Mouse (Mus musculus): Measurements from ENCODE around the gene Tomm70a. TPM values are rescaled to one million over a fixed set of nuclear protein-coding genes. Genes with fewer than 3 reads are reported as not detected.

The Tomm70a gene
- polyA plus RNA-seq, 1 experiment, result 8.3 TPM

DNA sequence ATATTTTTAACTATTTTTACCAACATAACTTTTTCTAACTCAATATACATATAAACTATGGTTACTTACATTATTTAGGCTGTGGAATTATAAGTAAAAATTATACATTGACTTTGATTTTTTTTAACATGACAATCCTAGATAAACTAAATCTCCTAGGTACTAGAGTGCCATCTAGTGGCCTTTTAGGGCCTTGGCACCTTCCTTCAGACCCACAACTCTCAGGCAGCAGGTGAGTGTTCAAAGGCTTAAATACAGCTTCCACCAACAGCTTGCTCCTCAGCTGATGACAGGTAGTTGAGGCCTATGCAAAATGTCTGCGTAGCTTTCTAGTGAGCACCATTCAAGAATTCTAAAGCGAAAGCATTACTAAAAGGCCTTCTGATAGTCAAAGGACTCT, 55.8 kb downstream of the Tomm70a start:
- Histone ChIP-seq H3K4me1 (ENCODE audit: control insufficient read depth, insufficient read depth, low read length) (no peaks in the 10 kb centered on the region), H3K4me3 (replicated peaks; ENCODE audit: extremely low read depth, low read depth, low read length) (no peak overlapping the region)
- no peak for DNase-seq
- WGBS, result 63% methylated on average over 2 of the region's 2 CpGs
- no peak for TF ChIP-seq POLR2A (IDR thresholded peaks at IDR 0.05; ENCODE audit: borderline replicate concordance, extremely low read depth, low read depth, low read length)
- peak; percentile 55 for TF ChIP-seq CTCF (IDR thresholded peaks at IDR 0.05; ENCODE audit: insufficient read depth, low read length)

DNA sequence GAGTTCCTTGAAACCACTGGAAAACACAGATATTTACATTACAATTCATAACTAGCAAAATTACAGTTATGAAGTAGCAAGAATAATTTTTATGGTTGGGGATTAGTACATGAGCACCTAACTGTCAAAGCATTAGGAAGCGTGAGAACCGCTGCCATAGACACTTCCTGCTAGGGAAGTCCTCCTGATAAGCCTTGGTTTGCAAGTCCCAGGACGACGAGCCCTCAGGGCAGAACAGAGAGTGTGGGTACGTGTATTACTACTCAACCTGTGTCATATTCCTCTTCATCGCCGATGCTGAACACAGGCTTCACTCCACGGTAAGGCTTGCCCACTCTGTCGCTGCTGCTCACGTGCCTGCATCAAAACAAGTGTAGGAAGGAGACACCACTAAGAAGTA, 56.2 kb downstream of the Tomm70a start:
- Histone ChIP-seq H3K4me3 (replicated peaks; ENCODE audit: extremely low read depth, low read depth, low read length) (no peak overlapping the region), H3K4me1 (ENCODE audit: control insufficient read depth, insufficient read depth, low read length) (no peaks in the 10 kb centered on the region)
- no peak for DNase-seq
- no peak for TF ChIP-seq POLR2A (IDR thresholded peaks at IDR 0.05; ENCODE audit: borderline replicate concordance, extremely low read depth, low read depth, low read length)
- no peak for TF ChIP-seq CTCF (IDR thresholded peaks at IDR 0.05; ENCODE audit: insufficient read depth, low read length)
- WGBS, result 81% methylated on average over 10 of the region's 10 CpGs

DNA sequence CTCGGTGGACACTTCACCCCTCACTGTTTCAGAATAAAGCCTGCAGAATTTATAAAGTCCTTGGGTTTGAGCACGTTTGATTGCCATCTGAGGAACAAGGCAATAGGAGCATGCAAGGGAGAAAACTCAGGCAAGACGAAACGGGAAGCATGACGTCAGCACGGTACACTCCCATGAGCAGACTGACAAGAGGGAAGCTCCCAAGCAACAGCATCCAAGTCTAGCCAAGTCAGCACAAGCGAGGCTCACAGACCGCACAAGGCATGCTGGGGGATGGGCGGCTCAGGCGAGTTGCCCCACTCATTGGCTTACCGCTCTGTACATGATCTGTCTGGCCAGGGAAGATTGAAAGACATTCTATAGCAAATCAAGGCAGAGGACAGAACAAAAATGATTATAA, 59.7 kb downstream of the Tomm70a start:
- no peak overlapping the region for H3K4me3 ChIP-seq (replicated peaks; ENCODE audit: extremely low read depth, low read depth, low read length)
- no peak for DNase-seq
- WGBS, result 82% methylated on average over 11 of the region's 11 CpGs
- H3K4me1 ChIP-seq (ENCODE audit: control insufficient read depth, insufficient read depth, low read length), result no peaks in the 10 kb centered on the region
- no peak for TF ChIP-seq POLR2A (IDR thresholded peaks at IDR 0.05; ENCODE audit: borderline replicate concordance, extremely low read depth, low read depth, low read length)
- TF ChIP-seq CTCF (IDR thresholded peaks at IDR 0.05; ENCODE audit: insufficient read depth, low read length), result no peak

DNA sequence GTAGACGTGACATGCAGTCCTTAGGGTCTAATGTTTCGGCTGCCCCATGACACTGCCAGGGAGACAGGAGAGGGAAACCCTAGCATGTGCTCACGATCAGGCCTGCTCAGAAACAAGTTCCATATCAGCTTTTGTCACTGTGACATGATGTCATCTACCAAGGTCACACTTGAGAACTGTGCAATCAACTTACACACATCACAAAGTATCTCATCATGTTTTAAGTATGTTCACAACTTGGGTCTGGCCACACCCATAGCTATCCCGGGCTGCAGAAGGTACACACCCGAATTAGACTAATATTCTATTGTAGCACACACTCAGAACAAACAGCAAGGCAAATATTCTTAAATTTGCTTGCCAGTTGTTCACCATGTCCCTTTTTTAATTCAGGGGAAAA, 60.5 kb downstream of the Tomm70a start:
- WGBS, result 77% methylated on average over 5 of the region's 5 CpGs

DNA sequence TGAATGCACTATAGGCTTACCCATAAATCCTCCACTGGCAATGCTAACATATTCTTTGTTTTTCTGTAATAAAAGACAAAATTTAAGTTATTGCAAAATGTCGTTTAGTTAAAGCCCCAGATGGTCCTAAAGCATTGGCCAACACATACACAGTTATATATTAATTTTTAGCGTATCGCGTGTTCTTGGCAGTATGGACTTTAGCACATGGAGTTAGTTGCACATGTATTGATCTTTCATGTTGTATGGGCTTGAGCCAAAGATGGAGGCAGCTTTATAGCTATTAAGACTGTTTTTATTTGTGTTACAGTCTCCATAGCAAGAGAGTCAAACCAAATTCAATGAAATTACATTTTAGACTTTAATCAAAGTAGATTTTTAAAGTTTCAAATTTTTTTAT, 65.1 kb downstream of the Tomm70a start:
- Histone ChIP-seq H3K4me1 (ENCODE audit: control insufficient read depth, insufficient read depth, low read length) (no peaks in the 10 kb centered on the region; the same call in 1 of the 2 replicates), H3K4me3 (replicated peaks; ENCODE audit: extremely low read depth, low read depth, low read length) (no peak overlapping the region)
- DNase-seq, result no peak
- TF ChIP-seq CTCF (IDR thresholded peaks at IDR 0.05; ENCODE audit: insufficient read depth, low read length) (no peak), POLR2A (IDR thresholded peaks at IDR 0.05; ENCODE audit: borderline replicate concordance, extremely low read depth, low read depth, low read length) (no peak)
- WGBS, result 93% methylated on average over 4 of the region's 4 CpGs

More for the DNA sequence above, 60.5 kb downstream of the Tomm70a start:
- Histone ChIP-seq H3K4me1 (ENCODE audit: control insufficient read depth, insufficient read depth, low read length) (no peaks in the 10 kb centered on the region), H3K4me3 (replicated peaks; ENCODE audit: extremely low read depth, low read depth, low read length) (no peak overlapping the region)
- no peak for TF ChIP-seq CTCF (IDR thresholded peaks at IDR 0.05; ENCODE audit: insufficient read depth, low read length)
- no peak for TF ChIP-seq POLR2A (IDR thresholded peaks at IDR 0.05; ENCODE audit: borderline replicate concordance, extremely low read depth, low read depth, low read length)
- DNase-seq, result no peak

DNA sequence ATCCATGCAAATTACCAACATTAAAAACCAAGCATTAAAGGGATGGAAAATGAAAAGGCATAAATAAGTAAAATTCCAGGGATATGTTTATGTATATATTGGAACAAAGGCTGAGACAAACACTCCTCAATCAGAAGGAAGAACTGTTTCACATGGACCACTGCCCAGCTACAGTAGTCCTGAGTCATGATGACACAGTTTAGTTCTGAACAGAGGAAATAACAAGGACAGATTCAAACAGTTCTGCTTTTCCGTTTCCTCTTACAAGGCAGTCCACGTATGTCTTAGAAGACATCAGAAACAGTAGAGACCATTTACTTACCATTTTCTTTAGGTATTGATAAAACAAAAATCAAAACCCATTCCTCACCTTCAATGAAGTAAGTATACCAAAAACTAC, 68.0 kb downstream of the Tomm70a start:
- Histone ChIP-seq H3K4me3 (replicated peaks; ENCODE audit: extremely low read depth, low read depth, low read length) (no peak overlapping the region), H3K4me1 (ENCODE audit: control insufficient read depth, insufficient read depth, low read length) (no peaks in the 10 kb centered on the region; the same call in 1 of the 2 replicates)
- no peak for TF ChIP-seq CTCF (IDR thresholded peaks at IDR 0.05; ENCODE audit: insufficient read depth, low read length)
- no peak for TF ChIP-seq POLR2A (IDR thresholded peaks at IDR 0.05; ENCODE audit: borderline replicate concordance, extremely low read depth, low read depth, low read length)
- 59% methylated on average over 2 of the region's 2 CpGs for whole genome bisulfite sequencing
- no peak for DNase-seq

DNA sequence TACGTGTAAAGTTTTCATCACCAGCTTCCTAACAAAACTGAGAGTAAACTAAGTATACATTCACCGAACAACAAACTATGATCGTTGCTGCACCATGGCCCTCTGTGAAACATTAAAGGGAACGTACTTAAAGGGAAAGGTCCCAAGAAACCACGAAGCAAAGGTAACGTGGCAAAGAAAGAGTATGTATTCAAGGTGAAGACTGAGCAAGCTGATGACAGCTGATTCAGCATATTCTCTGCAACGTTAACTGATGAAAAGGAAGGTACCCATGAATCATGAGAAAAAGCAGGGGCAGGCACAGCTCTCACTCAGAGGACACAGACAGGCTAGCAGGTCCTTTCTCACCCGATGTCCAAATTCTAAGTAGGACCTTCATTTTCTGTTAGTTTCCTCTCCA, 68.9 kb downstream of the Tomm70a start:
- no peak for DNase-seq
- no peak overlapping the region for H3K4me3 ChIP-seq (replicated peaks; ENCODE audit: extremely low read depth, low read depth, low read length)
- H3K4me1 ChIP-seq (ENCODE audit: control insufficient read depth, insufficient read depth, low read length), result no peaks in the 10 kb centered on the region; the same call in 1 of the 2 replicates
- no peak for TF ChIP-seq POLR2A (IDR thresholded peaks at IDR 0.05; ENCODE audit: borderline replicate concordance, extremely low read depth, low read depth, low read length)
- no peak for TF ChIP-seq CTCF (IDR thresholded peaks at IDR 0.05; ENCODE audit: insufficient read depth, low read length)
- 82% methylated on average over 8 of the region's 8 CpGs for WGBS

DNA sequence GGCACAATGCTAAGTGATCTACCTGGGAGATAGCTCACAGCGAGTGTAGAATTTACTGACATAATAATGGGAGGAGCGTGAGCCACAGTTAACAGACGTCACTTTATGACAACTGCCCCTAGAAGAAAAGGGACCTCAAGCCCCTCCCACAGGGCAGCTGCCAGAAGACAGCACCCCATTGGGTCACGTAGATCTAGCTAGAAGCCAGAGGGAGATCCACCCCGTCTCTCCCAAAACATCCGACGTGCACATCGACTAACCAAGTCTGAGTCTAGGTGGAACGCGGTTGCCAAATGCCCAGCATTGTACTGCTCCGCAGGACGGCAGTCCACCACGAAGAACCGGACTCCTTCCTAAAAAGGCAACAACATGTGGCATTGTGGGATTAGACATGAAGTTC, 69.7 kb downstream of the Tomm70a start:
- no peak for DNase-seq
- Histone ChIP-seq H3K4me1 (ENCODE audit: control insufficient read depth, insufficient read depth, low read length) (no peaks in the 10 kb centered on the region; the same call in 1 of the 2 replicates), H3K4me3 (replicated peaks; ENCODE audit: extremely low read depth, low read depth, low read length) (no peak overlapping the region)
- WGBS, result 93% methylated on average over 14 of the region's 14 CpGs
- TF ChIP-seq CTCF (IDR thresholded peaks at IDR 0.05; ENCODE audit: insufficient read depth, low read length) (no peak), POLR2A (IDR thresholded peaks at IDR 0.05; ENCODE audit: borderline replicate concordance, extremely low read depth, low read depth, low read length) (no peak)

DNA sequence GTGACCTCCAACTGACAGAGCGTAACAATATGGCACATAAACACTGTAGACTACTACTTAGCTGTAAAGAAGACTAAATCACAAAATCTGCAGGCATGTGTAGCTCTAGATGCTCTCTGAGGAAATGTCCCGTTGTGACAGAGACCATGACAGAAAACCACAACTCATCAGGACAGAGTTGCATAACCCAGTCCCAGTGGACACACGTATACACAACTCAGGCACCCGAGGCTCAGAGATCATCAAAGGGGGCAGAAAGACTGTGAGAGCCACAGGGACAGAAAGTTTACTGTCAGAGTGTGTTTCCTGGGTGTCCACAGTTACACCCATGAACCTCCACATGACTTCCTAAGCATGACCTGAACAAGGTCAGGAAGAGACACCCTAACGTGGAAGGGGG, 75.1 kb downstream of the Tomm70a start:
- WGBS, result 81% methylated on average over 5 of the region's 5 CpGs
- TF ChIP-seq CTCF (IDR thresholded peaks at IDR 0.05; ENCODE audit: insufficient read depth, low read length) (no peak), POLR2A (IDR thresholded peaks at IDR 0.05; ENCODE audit: borderline replicate concordance, extremely low read depth, low read depth, low read length) (no peak)
- no peaks in the 10 kb centered on the region for H3K4me1 ChIP-seq (ENCODE audit: control insufficient read depth, insufficient read depth, low read length)

DNA sequence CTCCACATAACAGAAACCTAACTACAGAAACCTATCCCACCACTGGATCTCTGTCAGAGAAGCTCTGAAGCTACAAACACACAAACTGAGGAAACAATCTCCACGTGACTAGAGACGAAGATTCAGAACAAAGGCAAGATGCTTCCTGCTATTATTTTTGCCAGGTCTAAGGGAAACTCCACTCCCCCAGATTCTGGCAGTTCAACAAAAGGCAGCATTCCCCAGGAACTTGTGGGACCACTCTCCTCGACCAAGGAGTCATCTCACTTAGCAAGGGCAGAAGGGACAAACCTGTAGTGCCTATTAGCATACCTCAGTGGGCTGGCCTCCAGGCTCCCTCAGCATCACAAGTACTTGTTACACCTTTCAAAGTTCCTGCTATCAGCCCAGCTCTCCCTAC, 75.8 kb downstream of the Tomm70a start:
- Histone ChIP-seq H3K4me1 (ENCODE audit: control insufficient read depth, insufficient read depth, low read length) (no peaks in the 10 kb centered on the region), H3K4me3 (replicated peaks; ENCODE audit: extremely low read depth, low read depth, low read length) (no peak overlapping the region)
- TF ChIP-seq POLR2A (IDR thresholded peaks at IDR 0.05; ENCODE audit: borderline replicate concordance, extremely low read depth, low read depth, low read length) (no peak), CTCF (IDR thresholded peaks at IDR 0.05; ENCODE audit: insufficient read depth, low read length) (no peak)
- no peak for DNase-seq
- WGBS, result 44% methylated on average over 3 of the region's 3 CpGs

More for the DNA sequence above, 75.1 kb downstream of the Tomm70a start:
- H3K4me3 ChIP-seq (replicated peaks; ENCODE audit: extremely low read depth, low read depth, low read length), result no peak overlapping the region
- no peak for DNase-seq

Other genes with a start within 250 kb of the Tomm70a start
- 2.2 and 5.1 TPM in 2 replicates for gene Tmem45a, start 235.5 kb upstream of the Tomm70a start, polyA plus RNA-seq (2012; rRNA removed)
- not detected in 2 replicates for gene Lnp1, start 193.6 kb upstream of the Tomm70a start, polyA plus RNA-seq (2012; rRNA removed)
- gene Tmem45a2, start 50.3 kb upstream of the Tomm70a start, polyA plus RNA-seq (2012; rRNA removed), result 0.91 TPM in 1 of 2 replicates, not detected in the other
- gene Nit2, start 45.6 kb downstream of the Tomm70a start, polyA plus RNA-seq (2012; rRNA removed), result 7.9 and 13.1 TPM in 2 replicates
- 10.0 and 15.2 TPM in 2 replicates for gene Tbc1d23, start 109.8 kb downstream of the Tomm70a start, polyA plus RNA-seq (2012; rRNA removed)
- not detected in 2 replicates for gene Tmem30c, start 171.2 kb downstream of the Tomm70a start, polyA plus RNA-seq (2012; rRNA removed)
- gene Filip1l, start 231.4 kb downstream of the Tomm70a start, polyA plus RNA-seq (2012; rRNA removed), result 10.3 and 15.1 TPM in 2 replicates

Measured in lung, adult 2 months (tissue).